Mouse (Mus musculus) bone marrow, adult 2 months (tissue): ENCODE data around the gene Arhgap29.

Source experiments
- CTCF ChIP-seq: fragments of 200-500 bp; IDR thresholded peaks from 2 replicates; pipeline ENCODE4 v1.5.1; 2011; ENCODE audit warnings: low read length, control low read depth; ENCODE audit not compliant: control insufficient read depth, insufficient read depth
- POLR2A ChIP-seq: fragments of 200-500 bp; IDR thresholded peaks from 2 replicates; pipeline ENCODE4 v1.6.1; 2011; ENCODE audit warnings: low read depth, mild to moderate bottlenecking, control low read depth, low read length, borderline replicate concordance; ENCODE audit not compliant: control insufficient read depth

DNA sequence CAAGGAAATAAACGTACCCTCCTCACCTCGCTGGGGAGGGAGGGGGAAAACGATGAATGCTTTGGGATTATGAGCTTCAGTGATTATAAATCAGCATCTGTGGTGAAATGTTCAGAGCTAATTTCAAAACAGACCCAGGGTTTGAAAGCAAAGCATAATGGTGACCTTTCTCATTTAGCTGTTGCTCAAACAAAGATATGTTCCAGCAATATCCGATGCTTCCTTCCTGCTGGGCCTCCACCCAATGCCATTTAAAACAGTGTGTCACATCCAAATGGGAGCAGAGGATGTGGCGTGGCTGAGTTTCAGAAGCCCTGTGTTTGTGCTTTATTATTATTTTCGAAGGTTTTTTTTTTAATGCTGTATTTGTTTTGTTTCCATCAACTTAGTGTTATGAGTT lies 37.1 kb upstream of the Arhgap29 start:
- TF ChIP-seq POLR2A, result no peak
- TF ChIP-seq CTCF, result no peak
